Mouse (Mus musculus): ENCODE data around the gene Asb2. TPM values are rescaled to one million over a fixed set of nuclear protein-coding genes. Genes with fewer than 3 reads are reported as not detected.

Gene Asb2
- total and polyA plus RNA-seq, 3 experiments, result 3.0 to 5.3 (median 4.1) TPM

DNA sequence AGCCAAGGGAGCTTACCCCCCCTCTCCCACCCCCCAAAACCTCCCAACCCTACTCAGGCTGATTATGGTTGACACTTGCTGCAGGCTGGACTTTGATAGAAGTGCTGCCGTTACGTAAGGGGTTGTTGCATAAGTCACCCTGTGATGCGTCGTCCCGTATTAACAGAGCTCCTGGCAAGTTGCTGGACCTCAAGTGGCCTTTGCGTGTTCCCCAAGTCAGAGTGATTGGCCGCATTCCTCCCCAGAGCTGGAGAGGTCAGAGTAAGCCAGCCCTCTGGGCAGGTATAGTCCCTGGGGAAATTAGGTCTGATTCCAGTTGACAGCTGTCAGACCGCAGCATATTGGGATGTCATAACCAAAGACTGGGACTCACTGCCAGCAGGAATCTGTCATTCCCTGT lies 43.9 kb downstream of the Asb2 start:
- Histone ChIP-seq H3K9ac (ENCODE audit: insufficient read depth, low read depth) (no peak overlapping the region), H3K4me3 (replicated peaks in 1 of 3; ENCODE audit: low read depth in 2 of 3, low read length in 2 of 3, poor library complexity in 1 of 3) (no peak overlapping the region), H3K36me3 (replicated peaks in 1 of 2; ENCODE audit: control insufficient read depth in 1 of 2, insufficient read depth in 1 of 2, low read length in 1 of 2) (no peaks in the 10 kb centered on the region), H3K4me2 (ENCODE audit: insufficient read depth, low read depth, poor library complexity, severe bottlenecking) (no peak overlapping the region), H3K9me3 (replicated peaks; ENCODE audit: low read length) (peaks cover 12% of the 10 kb centered on the region), H3K79me2 (replicated peaks; ENCODE audit: control insufficient read depth, extremely low read depth, insufficient read depth, poor library complexity, severe bottlenecking) (no peaks in the 10 kb centered on the region), H3K27ac (ENCODE audit: insufficient read depth, low read depth) (no peak overlapping the region), H3K4me1 (ENCODE audit: control insufficient read depth in 1 of 2, insufficient read depth in 2 of 2) (peaks cover 3 to 15% of the 10 kb centered on the region in 2 experiments; a peak in 3 of 4 replicates), H3K27me3 (replicated peaks) (peaks cover 42% of the 10 kb centered on the region)
- TF ChIP-seq MAFK (IDR thresholded peaks at IDR 0.05; ENCODE audit: insufficient replicate concordance, low read length) (no peak), ZMIZ1 (IDR thresholded peaks at IDR 0.05; ENCODE audit: low read depth, low read length) (no peak), BHLHE40 (IDR thresholded peaks at IDR 0.05; ENCODE audit: low read depth, low read length) (no peak), GABPA (IDR thresholded peaks at IDR 0.05; ENCODE audit: insufficient replicate concordance, low read depth, low read length) (no peak), CHD2 (IDR thresholded peaks at IDR 0.05; ENCODE audit: low read length) (no peak), CHD1 (IDR thresholded peaks at IDR 0.05; ENCODE audit: low read depth, low read length) (no peak), JUND (conservative IDR thresholded peaks at IDR 0.05; ENCODE audit: low read depth, low read length) (no peak), ZC3H11A (IDR thresholded peaks at IDR 0.05; ENCODE audit: low read depth, low read length) (no peak)
- DNase-seq (ENCODE audit: extremely low read depth), result no peak
- dilution Hi-C loops (cut with MboI; ENCODE audit: extremely low pct_ligation_motif_present, extremely low pct_unique_long_range_greater_than_20kb, low sequenced_read_pairs) (no loop called here), in situ Hi-C loops (cut with MboI; ENCODE audit: low pct_ligation_motif_present, low pct_unique_long_range_greater_than_20kb, low sequenced_read_pairs) (no loop called here)

DNA sequence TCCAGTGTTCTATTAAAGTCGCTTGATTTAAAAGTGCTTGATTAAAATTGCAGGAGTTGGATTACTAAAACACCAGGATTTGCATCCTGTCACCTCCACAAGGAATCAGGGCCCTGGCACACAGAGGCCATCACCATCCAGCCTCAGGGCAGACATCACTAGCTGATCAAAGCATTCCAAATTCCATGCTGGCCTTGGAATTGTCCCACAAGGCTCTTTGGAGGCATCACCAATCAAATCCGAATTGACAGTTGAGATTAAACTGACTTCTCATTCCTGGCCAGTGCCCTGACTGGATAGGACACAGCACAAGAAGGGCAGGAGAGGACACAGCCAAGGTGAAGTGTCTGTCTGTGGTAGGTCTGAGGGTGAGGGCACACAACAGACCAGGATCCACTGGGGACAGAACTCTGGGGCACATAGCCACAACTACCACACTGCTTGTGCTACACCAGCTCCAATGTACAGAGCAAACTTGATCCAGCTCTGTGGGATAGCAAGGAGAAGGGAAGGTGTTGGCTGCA lies 45.0 kb downstream of the Asb2 start, which contains the start of gene Fam181a:
Gene Fam181a, plus strand, starts transcription at position 232 of the 524 bp plus-strand sequence.
- H3K4me3 ChIP-seq (replicated peaks in 1 of 3; ENCODE audit: low read depth in 2 of 3, low read length in 2 of 3, poor library complexity in 1 of 3), result no peak within 1 kb of the TSS
- no peaks in the 10 kb centered on the region for H3K79me2 ChIP-seq (replicated peaks; ENCODE audit: control insufficient read depth, extremely low read depth, insufficient read depth, poor library complexity, severe bottlenecking)
- no peak within 1 kb of the TSS for H3K9ac ChIP-seq (ENCODE audit: insufficient read depth, low read depth)
- H3K27me3 ChIP-seq (replicated peaks), result peaks cover 42% of the 10 kb centered on the region
- peaks cover 0 to 4% of the 10 kb centered on the region in 2 experiments; a peak in 1 of 4 replicates for H3K4me1 ChIP-seq (ENCODE audit: control insufficient read depth in 1 of 2, insufficient read depth in 2 of 2)
- H3K36me3 ChIP-seq (replicated peaks in 1 of 2; ENCODE audit: control insufficient read depth in 1 of 2, insufficient read depth in 1 of 2, low read length in 1 of 2), result no peaks in the 10 kb centered on the region
- H3K9me3 ChIP-seq (replicated peaks; ENCODE audit: low read length), result peaks cover 12% of the 10 kb centered on the region
- in situ Hi-C loops (cut with MboI; ENCODE audit: low pct_ligation_motif_present, low pct_unique_long_range_greater_than_20kb, low sequenced_read_pairs), result no loop called here
- TF ChIP-seq ZNF384 (IDR thresholded peaks at IDR 0.05; ENCODE audit: low read depth, low read length), result no peak
- TF ChIP-seq ZMIZ1 (IDR thresholded peaks at IDR 0.05; ENCODE audit: low read depth, low read length), result no peak
- TF ChIP-seq POLR2A (IDR thresholded peaks at IDR 0.05; ENCODE audit: low read depth, low read length), result no peak
- no peak within 1 kb of the TSS for H3K27ac ChIP-seq (ENCODE audit: insufficient read depth, low read depth)
- no peak for DNase-seq (ENCODE audit: extremely low read depth)
- no peak within 1 kb of the TSS for H3K4me2 ChIP-seq (ENCODE audit: insufficient read depth, low read depth, poor library complexity, severe bottlenecking)
- dilution Hi-C loops (cut with MboI; ENCODE audit: extremely low pct_ligation_motif_present, extremely low pct_unique_long_range_greater_than_20kb, low sequenced_read_pairs), result no loop called here

DNA sequence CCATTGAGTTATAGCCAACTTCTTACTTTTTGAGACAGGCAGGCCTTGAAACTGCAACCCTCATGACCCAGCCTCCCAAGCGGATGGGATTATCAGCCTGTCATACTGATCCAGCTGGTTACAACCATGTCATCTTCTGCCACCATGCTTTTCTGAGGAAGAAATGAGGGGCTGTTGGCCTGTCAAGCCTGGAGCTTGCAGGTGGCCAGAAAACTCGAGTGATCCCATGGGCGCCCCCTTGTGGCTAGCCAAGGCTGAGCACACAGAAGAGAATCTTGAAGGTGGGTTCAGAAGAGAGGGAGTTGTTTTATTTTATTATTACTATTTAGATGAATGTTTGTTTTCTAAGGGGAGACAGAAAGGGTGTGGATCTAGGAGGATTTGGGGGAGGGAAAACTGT lies 49.1 kb downstream of the Asb2 start:
- H3K9me3 ChIP-seq (replicated peaks; ENCODE audit: low read length), result peaks cover 18% of the 10 kb centered on the region
- dilution Hi-C loops (cut with MboI; ENCODE audit: extremely low pct_ligation_motif_present, extremely low pct_unique_long_range_greater_than_20kb, low sequenced_read_pairs), result no loop called here

More for the DNA sequence above, 49.1 kb downstream of the Asb2 start:
- Histone ChIP-seq H3K27me3 (replicated peaks) (peaks cover 23% of the 10 kb centered on the region), H3K4me2 (ENCODE audit: insufficient read depth, low read depth, poor library complexity, severe bottlenecking) (no peak overlapping the region), H3K79me2 (replicated peaks; ENCODE audit: control insufficient read depth, extremely low read depth, insufficient read depth, poor library complexity, severe bottlenecking) (no peaks in the 10 kb centered on the region), H3K9ac (ENCODE audit: insufficient read depth, low read depth) (no peak overlapping the region), H3K4me3 (replicated peaks in 1 of 3; ENCODE audit: low read depth in 2 of 3, low read length in 2 of 3, poor library complexity in 1 of 3) (no peak overlapping the region), H3K4me1 (ENCODE audit: control insufficient read depth in 1 of 2, insufficient read depth in 2 of 2) (no peaks in the 10 kb centered on the region), H3K36me3 (replicated peaks in 1 of 2; ENCODE audit: control insufficient read depth in 1 of 2, insufficient read depth in 1 of 2, low read length in 1 of 2) (no peaks in the 10 kb centered on the region), H3K27ac (ENCODE audit: insufficient read depth, low read depth) (no peak overlapping the region)
- in situ Hi-C loops (cut with MboI; ENCODE audit: low pct_ligation_motif_present, low pct_unique_long_range_greater_than_20kb, low sequenced_read_pairs), result loop anchor here (5.0 kb wide), 1 partner anchor 164 kb away; no protein-coding TSS in a partner anchor
- no peak for TF ChIP-seq NELFE (IDR thresholded peaks at IDR 0.05; ENCODE audit: low read depth, low read length)
- TF ChIP-seq SMC3 (IDR thresholded peaks at IDR 0.05; ENCODE audit: low read depth, low read length), result peak; percentile 85
- TF ChIP-seq CTCF (conservative IDR thresholded peaks at IDR 0.05 in 1 of 2, IDR thresholded peaks at IDR 0.05 in 1 of 2; ENCODE audit: low read depth in 2 of 2, low read length in 2 of 2), result peak in 1 of 2 experiments; percentile 80; a peak in 3 of 4 replicates
- no peak for TF ChIP-seq POLR2A (IDR thresholded peaks at IDR 0.05; ENCODE audit: low read depth, low read length)
- TF ChIP-seq EP300 (IDR thresholded peaks at IDR 0.05; ENCODE audit: low read length), result no peak
- TF ChIP-seq POLR2AphosphoS2 (IDR thresholded peaks at IDR 0.05; ENCODE audit: low read depth, low read length), result no peak
- 0 out of 2 replicates have a peak, but pooled peaks have one; percentile 9 for TF ChIP-seq IRF4 (IDR thresholded peaks at IDR 0.05; ENCODE audit: low read depth, low read length)
- TF ChIP-seq MAFK (IDR thresholded peaks at IDR 0.05; ENCODE audit: insufficient replicate concordance, low read length), result no peak
- TF ChIP-seq ZC3H11A (IDR thresholded peaks at IDR 0.05; ENCODE audit: low read depth, low read length), result peak; percentile 35
- peak; percentile 54 for TF ChIP-seq RAD21 (IDR thresholded peaks at IDR 0.05; ENCODE audit: low read depth, low read length)
- TF ChIP-seq CHD2 (IDR thresholded peaks at IDR 0.05; ENCODE audit: low read length), result no peak
- DNase-seq (ENCODE audit: extremely low read depth), result peak; percentile 58
